Mouse (Mus musculus): ENCODE data around the gene Ank.
A peak's percentile ranks its signal among the peaks of the same experiment; 100 is the strongest.

Gene Ank

GRCm38 (mm10) chr15:27498078-27498477 lies 31.6 kb downstream of the Ank start:
- DNase-seq = no peak

- no peak for DNase-seq
Observed at GRCm38 (mm10) chr15:27500390-27500789, 33.9 kb downstream of the Ank start.

GRCm38 (mm10) chr15:27502338-27502737 lies 35.9 kb downstream of the Ank start:
- no peak for DNase-seq

DNA sequence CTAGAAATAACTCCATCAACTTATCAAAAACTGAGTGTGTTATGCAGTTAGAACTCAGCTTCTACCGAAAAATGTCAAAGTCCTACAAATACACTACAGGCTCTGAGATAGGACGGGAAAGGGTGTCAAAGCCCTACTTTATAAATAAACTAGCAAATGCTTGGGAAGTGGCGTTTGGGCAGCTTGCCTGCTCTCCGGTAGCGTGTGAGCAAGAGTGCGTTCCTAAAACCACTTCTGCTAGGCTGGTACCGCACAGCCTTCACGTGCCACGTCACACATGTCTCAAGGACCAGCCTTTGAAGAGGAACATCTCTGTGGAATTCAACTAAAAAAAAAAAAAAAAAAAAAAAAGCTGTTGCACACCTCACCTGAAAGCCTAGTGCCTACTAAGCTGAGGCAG lies 36.7 kb downstream of the Ank start:
- peak; percentile 76 for DNase-seq

GRCm38 (mm10) chr15:27503801-27504730 lies 37.6 kb downstream of the Ank start:
- DNase-seq = no peak

DNA sequence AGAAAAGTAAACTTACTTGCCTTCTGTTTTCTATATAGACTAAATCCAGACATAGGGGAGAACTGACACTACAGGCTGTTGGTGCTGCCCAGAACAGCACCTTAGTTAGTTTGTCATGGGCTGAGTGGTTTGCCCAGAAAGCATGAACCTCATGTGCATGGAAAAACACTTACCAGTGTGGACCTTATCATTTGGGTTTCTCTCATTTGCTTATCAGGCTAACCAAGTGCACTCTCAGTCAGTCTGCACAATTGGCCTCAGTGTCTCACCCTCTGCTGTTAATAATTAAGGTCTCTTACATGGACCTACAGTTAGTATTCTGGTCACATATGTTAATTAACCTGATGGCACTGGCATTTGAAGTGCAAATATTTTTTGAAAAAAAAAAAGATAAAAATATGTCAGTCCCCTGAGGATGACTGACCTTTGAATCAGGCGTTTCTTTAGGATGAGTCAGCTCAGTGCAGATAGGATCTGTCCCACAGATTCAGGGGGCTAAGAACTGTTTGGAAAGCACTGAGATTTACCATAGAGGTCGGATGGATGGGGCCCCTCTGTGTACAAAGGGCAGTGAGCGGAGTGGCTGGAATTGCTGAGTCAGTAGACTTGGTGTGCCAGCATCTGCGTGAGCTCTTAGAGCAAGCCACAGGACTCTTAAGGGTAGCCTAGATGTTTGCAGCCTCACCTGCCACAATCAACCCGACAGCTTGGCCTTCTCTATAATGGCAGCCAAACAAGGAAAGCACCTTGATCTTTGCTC lies 39.8 kb downstream of the Ank start:
- no peak for DNase-seq

DNA sequence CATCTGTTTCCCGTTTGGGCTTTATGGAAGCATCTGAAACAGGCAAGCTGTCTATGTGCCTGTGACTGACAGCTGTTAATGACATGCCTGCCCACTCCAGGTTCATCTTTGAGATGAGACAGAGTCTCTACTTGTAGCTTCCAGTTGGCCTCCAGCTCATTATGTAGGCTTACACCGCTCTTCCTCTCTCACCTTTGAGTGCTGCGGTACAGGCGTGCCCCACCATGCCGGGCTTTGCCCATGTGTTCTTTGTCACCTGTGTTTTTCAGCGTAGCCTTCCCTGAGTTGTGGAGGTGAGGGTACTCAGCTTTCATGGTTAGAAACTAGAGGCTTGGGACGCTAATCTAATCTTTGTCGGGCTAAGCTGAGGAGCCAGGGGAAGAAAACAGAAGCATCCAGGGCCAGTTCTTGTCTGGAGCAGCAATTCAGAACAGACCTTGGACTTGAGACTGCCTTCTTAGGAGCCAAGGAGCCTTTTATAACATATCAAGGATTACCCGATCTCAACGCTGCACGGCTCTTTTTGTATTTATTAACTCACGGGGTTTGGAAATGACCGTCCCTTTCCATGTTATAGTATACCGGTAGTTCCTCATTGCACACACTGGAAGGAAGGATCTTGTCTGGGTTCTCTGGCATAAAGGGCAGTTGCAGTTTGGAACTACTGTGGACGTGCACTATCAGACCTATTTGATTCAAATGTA lies 40.6 kb downstream of the Ank start:
- no peak for DNase-seq

DNA sequence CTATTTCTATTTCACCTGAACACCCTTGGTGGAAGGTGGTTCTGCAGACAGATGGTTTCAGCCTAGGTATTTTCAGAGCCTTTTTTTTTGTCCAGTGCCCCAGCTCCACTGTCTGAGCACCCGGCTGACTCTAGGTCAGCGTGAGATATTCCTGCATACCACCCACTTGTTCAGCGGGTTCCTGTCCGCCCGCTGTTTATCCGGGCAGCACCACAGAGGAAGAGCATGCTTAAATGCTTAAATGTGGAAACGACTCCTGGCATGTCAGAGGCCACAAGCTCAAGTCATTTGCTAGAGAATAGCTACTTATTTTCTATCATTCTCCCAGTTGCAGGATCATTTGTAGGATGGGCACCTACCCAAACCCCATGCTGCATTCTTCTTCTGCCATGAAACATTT lies 41.7 kb downstream of the Ank start:
- no peak for DNase-seq

GRCm38 (mm10) chr15:27508982-27509381 lies 42.5 kb downstream of the Ank start:
- DNase-seq = no peak

DNA sequence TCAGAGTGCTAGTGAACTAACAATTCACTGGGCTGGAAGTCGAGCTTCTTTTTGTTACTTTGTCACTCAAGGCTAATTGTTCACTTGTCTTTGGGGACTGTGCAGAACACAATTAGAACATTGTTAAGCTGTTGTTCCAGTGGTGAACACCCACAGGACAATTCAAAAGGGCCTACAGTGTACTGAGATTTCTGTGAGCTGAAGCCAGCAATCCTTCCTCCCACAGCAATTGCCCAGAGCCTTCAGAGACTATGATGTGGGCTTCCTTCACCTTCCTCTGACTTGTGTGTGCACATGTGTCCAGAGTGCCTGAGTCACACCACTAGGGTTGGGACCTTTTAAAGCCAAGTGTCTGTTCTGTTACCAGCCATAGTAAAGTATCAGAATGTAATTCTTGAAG lies 50.5 kb downstream of the Ank start:
- no peak for DNase-seq

- DNase-seq = no peak
Observed at GRCm38 (mm10) chr15:27518026-27518425, 51.5 kb downstream of the Ank start.

DNA sequence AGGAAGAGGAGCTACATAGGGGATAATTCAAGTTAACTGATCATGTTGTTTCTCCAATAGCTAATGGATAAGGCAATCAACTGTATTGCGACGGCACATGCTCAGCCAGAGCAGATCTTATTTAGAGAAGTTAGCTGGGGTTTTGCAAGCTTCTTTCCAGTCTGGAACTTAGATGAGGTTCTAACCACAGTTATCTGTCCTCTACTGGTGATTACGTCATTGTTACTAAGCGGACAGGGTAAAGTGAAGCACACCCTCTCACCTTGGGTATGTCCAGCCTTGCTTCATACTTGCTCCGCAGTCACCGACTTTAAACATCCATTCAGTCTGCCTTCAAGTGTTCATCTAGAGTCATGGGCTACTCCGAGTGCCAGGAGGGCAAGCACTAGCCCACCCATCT lies 53.4 kb downstream of the Ank start:
- no peak for DNase-seq

DNA sequence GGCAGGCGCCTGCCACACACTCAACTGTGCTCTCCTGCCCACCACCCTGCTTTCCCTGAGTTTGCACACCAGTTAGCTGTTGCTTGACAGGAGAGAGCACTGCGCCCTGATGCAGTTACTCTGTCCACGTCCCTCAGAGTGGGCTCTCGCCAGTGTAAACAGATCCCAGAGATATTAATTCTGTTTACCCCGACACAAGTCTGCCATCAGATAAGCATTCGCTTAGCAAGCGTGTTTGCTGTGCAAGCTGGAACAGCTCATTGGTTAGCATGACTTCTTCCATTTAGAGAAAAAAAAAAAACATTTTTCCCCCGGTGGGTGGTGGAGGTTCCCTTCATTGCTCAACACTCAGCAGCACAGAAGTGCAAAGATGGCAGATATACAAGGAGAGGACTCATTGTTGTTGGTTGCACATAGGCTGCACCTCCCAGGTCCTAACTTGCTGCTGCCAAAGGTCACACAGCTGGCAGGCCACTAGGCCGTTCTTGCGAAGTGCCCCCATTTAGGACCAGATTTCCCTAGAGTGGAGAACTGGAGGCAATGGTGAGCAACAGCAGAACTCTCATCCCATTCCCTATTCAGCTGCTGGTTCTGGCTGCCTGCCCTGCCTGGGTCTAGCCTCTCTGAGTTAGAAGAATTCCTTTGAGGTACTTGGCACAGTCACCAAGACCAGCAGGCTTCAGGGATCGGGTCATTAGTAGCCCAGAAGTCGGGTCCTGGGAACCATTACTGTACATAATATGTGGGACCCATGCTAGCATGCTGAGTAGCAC lies 58.9 kb downstream of the Ank start:
- peak; percentile 42 for DNase-seq

DNA sequence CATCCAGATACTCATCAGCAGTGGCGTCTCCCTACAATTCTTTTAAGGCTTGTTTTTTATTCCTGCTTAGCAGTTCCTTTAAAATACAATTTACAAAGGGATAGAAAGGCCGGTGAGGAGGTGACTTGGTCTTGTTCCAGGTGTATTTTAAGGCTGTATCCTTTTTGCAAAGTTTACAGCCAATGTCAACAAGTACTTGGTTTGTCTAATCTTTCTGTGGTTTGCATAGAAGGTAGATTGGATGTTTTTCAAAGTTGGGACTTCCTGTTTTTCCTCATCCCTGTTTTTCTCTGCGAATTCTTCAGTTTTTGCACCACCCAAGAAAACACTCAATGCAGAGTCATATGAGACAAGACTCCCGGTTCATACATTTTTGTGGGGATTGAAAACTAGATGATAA lies 62.4 kb downstream of the Ank start:
- DNase-seq = no peak

DNA sequence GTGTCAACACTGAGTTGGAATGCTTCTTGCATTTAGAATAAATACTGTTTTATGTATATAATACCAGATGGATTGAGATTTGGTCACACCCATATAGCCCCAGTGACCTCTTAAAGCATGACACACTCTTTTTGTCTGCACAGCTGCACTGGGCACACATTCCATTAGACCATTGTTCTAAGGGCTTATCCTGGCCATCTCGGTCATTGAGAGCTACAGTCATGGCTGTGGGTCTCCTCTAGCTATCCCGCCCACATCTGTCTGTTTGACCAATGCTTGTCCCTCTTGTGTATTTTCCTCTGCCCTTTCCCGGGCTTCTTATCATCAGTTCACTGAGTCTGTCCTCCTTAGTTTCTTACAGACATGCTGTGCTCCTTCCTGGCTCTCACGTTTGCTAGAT lies 63.5 kb downstream of the Ank start:
- DNase-seq = no peak

GRCm38 (mm10) chr15:27533036-27533435 lies 66.6 kb downstream of the Ank start:
- no peak for DNase-seq

GRCm38 (mm10) chr15:27535681-27536080 lies 69.2 kb downstream of the Ank start:
- no peak for DNase-seq

DNA sequence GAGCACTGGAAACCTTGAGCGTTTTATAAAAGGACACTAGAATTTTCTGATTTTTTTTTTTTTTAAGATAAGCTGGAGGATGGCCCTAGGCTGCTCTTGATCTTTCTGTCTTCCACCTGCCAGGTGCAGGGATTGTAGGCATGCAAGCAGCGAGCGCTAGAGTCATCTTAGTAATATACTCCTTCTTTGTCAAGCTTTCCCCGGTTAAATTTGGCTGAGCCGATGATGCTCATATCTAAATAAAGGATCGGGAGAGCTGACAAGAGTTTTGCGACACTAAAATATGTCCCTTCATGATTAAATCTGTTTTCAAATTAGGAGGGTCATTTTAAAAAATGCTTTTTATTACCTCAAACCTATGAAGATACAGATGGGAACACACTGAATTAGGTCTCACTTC lies 69.7 kb downstream of the Ank start:
- no peak for DNase-seq

DNA sequence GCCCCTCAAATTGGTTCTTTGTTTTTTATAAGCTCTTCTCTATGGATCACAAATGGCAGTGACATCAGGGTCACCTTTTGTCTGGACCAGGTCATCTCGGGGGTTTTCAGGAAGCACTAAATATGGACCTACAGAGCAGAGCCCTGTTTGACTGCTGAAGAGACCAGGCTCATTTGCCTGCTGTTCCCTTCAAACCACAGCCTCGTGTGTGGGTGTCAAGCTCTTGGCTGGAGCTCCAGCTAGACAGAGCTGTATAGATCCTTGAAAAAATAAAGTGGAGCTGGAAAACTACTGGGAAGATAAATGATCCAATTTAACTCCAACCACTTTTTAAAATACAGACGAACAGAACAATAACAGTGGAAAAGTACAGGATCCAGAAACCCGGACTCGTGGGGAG lies 70.3 kb downstream of the Ank start:
- no peak for DNase-seq

DNA sequence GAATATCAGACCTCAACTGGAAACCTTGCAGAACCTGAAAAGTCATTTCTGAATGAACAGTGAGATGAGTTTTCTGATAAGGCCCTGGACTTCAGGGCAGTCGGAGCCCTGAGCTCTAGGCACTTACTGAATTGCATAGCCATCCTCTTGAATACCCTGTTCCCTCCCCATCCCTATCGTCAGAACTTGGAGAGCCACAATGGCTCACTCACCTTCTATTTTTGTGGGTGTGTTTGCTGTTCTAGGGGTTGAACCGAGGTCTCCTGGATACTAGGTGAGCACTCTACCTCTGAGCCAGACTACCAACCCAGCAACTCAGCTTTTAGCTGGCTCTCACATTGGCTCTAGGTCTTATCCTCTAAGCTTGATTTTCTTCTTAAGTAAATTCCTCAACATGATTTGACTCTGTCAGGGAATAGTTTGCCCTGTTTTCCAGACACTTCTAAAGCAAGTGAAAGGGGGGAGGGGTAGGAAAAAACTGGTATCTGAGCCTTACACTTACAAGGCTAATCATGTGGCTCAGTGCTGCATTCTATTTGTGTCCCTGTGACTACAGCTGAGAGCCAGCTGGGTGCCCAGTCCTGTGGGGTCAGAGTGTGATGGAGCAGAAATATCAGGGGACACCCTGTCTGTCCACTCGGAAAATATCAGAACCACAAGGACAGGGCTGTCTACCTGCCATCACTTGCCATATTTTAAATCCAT lies 71.2 kb downstream of the Ank start:
- no peak for DNase-seq

- DNase-seq = no peak
Observed at GRCm38 (mm10) chr15:27539745-27540144, 73.3 kb downstream of the Ank start.

GRCm38 (mm10) chr15:27545203-27545602 lies 78.7 kb downstream of the Ank start:
- no peak for DNase-seq

All from right cerebral cortex, postnatal 4 days (tissue).